Mouse (Mus musculus) ES-E14 (cell line): ENCODE measurements around the gene Hspb7.
A peak's percentile ranks its signal among the peaks of the same experiment; 100 is the strongest.

Source experiments
- CHD2 ChIP-seq: IDR thresholded peaks from 2 replicates; pipeline ENCODE4 v1.6.1; 2014; ENCODE audit warnings: mild to moderate bottlenecking, low read depth, low read length, inconsistent platforms
- HCFC1 ChIP-seq: IDR thresholded peaks from 2 replicates; pipeline ENCODE4 v1.6.1; 2012; ENCODE audit warnings: low read length, inconsistent platforms, borderline replicate concordance; ENCODE audit not compliant: insufficient read depth
- MAFK ChIP-seq: IDR thresholded peaks from 2 replicates; pipeline ENCODE4 v1.6.1; 2014; ENCODE audit warnings: mild to moderate bottlenecking, low read depth, low read length, inconsistent platforms; ENCODE audit not compliant: insufficient read depth
- ZNF384 ChIP-seq: IDR thresholded peaks from 2 replicates; pipeline ENCODE4 v1.6.1; 2012; ENCODE audit warnings: low read depth, low read length, inconsistent platforms

DNA sequence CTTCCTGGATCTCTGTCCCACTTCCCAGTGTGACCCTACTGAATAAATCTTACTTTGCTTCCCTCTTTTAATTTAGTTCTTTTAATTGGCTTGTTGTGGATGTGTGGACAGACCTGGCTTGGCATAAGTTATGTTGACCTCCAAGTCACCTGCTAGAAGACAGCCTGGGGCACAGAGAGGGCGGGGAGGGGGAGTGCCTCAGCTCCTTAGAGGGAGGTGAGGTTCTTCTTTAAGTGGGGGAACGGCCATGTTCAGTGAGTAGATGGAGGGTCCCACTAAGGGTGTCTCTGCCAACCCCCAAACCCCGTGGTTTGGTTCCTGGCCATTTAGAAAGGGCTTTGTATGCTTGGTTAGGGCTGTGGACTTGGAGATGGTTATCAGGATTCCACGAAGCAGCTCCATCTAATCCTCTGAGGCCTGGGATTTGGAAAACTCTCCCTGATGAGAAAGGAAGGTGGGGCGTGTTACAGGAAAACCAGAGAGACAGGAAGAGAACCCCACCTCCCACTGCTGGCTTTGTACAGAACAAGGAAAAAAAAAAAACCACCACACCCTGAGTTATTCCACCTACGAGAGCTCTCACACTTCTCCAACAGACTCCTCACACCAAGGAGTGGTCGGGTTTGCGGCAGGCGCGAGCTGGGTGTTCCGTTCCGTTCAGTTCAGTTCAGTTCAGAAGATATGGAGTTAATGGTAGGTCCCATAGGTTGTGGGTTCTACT lies 18.7 kb downstream of the Hspb7 start:
- TF ChIP-seq HCFC1 (no peak), CHD2 (no peak), ZNF384 (peak; percentile 65; the same call in 1 of the 2 replicates), MAFK (no peak)
